ENCODE assay signal across 8 mouse cellular contexts in the genomic region with DNA sequence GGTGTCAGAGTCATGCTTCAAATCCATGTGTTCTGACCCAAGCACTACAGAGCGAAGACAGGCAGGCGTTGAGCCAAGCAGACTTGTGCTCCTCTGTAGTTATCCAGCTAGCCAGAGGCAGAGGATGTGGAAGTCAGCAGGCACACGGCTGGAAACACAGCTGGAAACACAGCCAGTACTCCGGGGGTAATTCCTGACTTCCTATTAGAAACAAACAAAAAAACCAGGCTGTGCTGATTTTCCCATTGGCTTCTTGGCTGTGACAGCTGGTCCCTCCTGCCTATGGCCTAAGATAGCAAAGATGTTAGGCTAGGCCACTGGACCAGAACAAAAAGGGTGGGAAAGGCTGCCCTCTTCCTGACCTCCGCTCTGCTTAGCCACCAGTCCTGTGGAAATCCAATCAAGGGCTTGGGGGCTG.
DNase-seq lines count a peak whose midpoint lies in the region; ATAC-seq lines count a peak whose summit lies in the region.

No protein-coding gene starts in this region.

- H3K27ac ChIP-seq in midbrain, embryonic 10.5 days (replicated peaks): peak overlapping the region; percentile 69
- H3K27ac ChIP-seq in midbrain, embryonic 16.5 days (ENCODE audit: low read length): no peak overlapping the region
- H3K27ac ChIP-seq in intestine, embryonic 15.5 days: 0 out of 2 replicates have a peak overlapping the region, but pooled peaks have one; percentile 7
- H3K27ac ChIP-seq in stomach, embryonic 15.5 days: no peak overlapping the region

- no peaks in the 10 kb centered on the region for H3K9me3 ChIP-seq in midbrain, embryonic 10.5 days (replicated peaks)
- no peaks in the 10 kb centered on the region for H3K9me3 ChIP-seq in midbrain, embryonic 16.5 days (replicated peaks; ENCODE audit: control insufficient read depth, low read length, poor library complexity, severe bottlenecking)
- H3K9me3 ChIP-seq in intestine, embryonic 15.5 days: no peaks in the 10 kb centered on the region
- H3K9me3 ChIP-seq in stomach, embryonic 15.5 days: no peaks in the 10 kb centered on the region

- peaks cover 50% of the 10 kb centered on the region for H3K4me1 ChIP-seq in midbrain, embryonic 10.5 days
- peaks cover 9% of the 10 kb centered on the region for H3K4me1 ChIP-seq in midbrain, embryonic 16.5 days (ENCODE audit: control insufficient read depth, insufficient read depth, low read length)
- peaks cover 24% of the 10 kb centered on the region for H3K4me1 ChIP-seq in intestine, embryonic 15.5 days (replicated peaks)
- H3K4me1 ChIP-seq in stomach, embryonic 15.5 days: peaks cover 12% of the 10 kb centered on the region; the same call in 1 of the 2 replicates

- no peaks in the 10 kb centered on the region for H3K36me3 ChIP-seq in midbrain, embryonic 10.5 days
- H3K36me3 ChIP-seq in midbrain, embryonic 16.5 days (ENCODE audit: control insufficient read depth, insufficient read depth, low read length): no peaks in the 10 kb centered on the region
- H3K36me3 ChIP-seq in intestine, embryonic 15.5 days: no peaks in the 10 kb centered on the region
- no peaks in the 10 kb centered on the region for H3K36me3 ChIP-seq in stomach, embryonic 15.5 days

- H3K9ac ChIP-seq in midbrain, embryonic 16.5 days (ENCODE audit: low read depth, low read length): no peak overlapping the region
- H3K9ac ChIP-seq in intestine, embryonic 15.5 days: no peak overlapping the region
- H3K9ac ChIP-seq in stomach, embryonic 15.5 days: no peak overlapping the region

- peaks cover 33% of the 10 kb centered on the region for H3K27me3 ChIP-seq in midbrain, embryonic 10.5 days (ENCODE audit: low read depth, poor library complexity, severe bottlenecking)
- H3K27me3 ChIP-seq in midbrain, embryonic 16.5 days (ENCODE audit: control insufficient read depth, insufficient read depth, low read depth, low read length): no peaks in the 10 kb centered on the region
- no peaks in the 10 kb centered on the region for H3K27me3 ChIP-seq in intestine, embryonic 15.5 days (replicated peaks)
- H3K27me3 ChIP-seq in stomach, embryonic 15.5 days (replicated peaks): no peaks in the 10 kb centered on the region

- H3K4me3 ChIP-seq in midbrain, embryonic 10.5 days: no peak overlapping the region
- no peak overlapping the region for H3K4me3 ChIP-seq in midbrain, embryonic 16.5 days (ENCODE audit: low read depth, low read length)
- no peak overlapping the region for H3K4me3 ChIP-seq in intestine, embryonic 15.5 days (replicated peaks)
- no peak overlapping the region for H3K4me3 ChIP-seq in stomach, embryonic 15.5 days (replicated peaks)

- H3K4me2 ChIP-seq in midbrain, embryonic 16.5 days (ENCODE audit: low read length): no peak overlapping the region
- no peak overlapping the region for H3K4me2 ChIP-seq in intestine, embryonic 15.5 days (replicated peaks)
- H3K4me2 ChIP-seq in stomach, embryonic 15.5 days: no peak overlapping the region

- DNase-seq in midbrain, embryonic 10.5 days (ENCODE audit: low spot score): peak; percentile 69
- peak; percentile 98 for DNase-seq in heart, adult 11 months
- no peak for DNase-seq in ovary, adult 18-20 months (ENCODE audit: low spot score)
- DNase-seq in cerebellum, adult 9-10 months: no peak
- no peak for DNase-seq in thymus, postnatal 0 days (ENCODE audit: low spot score)

- WGBS in midbrain, embryonic 10.5 days: 20% methylated on average over 5 of the region's 5 CpGs
- WGBS in midbrain, embryonic 16.5 days: 29% methylated on average over 5 of the region's 5 CpGs
- 34% methylated on average over 5 of the region's 5 CpGs for WGBS in intestine, embryonic 15.5 days
- 42% methylated on average over 5 of the region's 5 CpGs for WGBS in stomach, embryonic 15.5 days

- ATAC-seq in midbrain, embryonic 16.5 days: no peak
- 0 out of 2 replicates have a peak, but pooled peaks have one; percentile 39 for ATAC-seq in intestine, embryonic 15.5 days
- peak; percentile 17; the same call in 1 of the 2 replicates for ATAC-seq in stomach, embryonic 15.5 days (ENCODE audit: insufficient read depth, low FRiP score, low read depth)

Comparison
In these comparisons a context has a peak if more than half of its experiments do, and no peak if none do; other contexts are left out.
1. H3K27ac ChIP-seq: peak in midbrain, embryonic 10.5 days (single experiment) and intestine, embryonic 15.5 days (single experiment); none in midbrain, embryonic 16.5 days (single experiment) and stomach, embryonic 15.5 days (single experiment).
2. DNase-seq: peak in midbrain, embryonic 10.5 days (single experiment) and heart, adult 11 months (single experiment); none in ovary, adult 18-20 months (single experiment), cerebellum, adult 9-10 months (single experiment) and thymus, postnatal 0 days (single experiment).